Mouse (Mus musculus): ENCODE data around the gene Gng12.

DNA sequence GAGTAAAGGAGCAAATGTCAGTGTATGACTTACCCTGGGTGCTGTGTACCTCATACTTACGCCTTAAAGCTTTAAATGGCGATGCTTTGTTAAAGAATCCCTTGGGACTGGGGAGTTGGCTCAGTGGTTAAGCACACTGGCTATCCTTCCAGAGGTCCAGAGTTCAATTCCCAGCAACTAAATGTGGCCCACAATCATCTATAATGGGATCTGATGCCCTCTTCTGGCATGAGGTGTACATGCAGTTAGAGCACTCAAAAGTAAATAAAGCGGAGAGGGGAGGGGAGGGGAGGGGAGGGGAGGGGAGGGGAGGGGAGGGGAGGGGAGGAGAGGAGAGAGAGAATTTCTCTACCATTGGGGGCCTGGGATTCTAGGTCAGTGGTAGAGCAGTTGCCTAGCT, 142.8 kb downstream of the Gng12 start:
- no peak for TF ChIP-seq CTCF (IDR thresholded peaks at IDR 0.05; ENCODE audit: borderline replicate concordance, insufficient read depth, low read length)
- no peak for TF ChIP-seq POLR2A (IDR thresholded peaks at IDR 0.05; ENCODE audit: low read depth, low read length)
